Mouse (Mus musculus): ENCODE results near the gene St8sia1.

GRCm38 (mm10) chr6:142916271-142916941, 47.8 kb downstream of the St8sia1 start:
- TF ChIP-seq CTCF (IDR thresholded peaks at IDR 0.05; ENCODE audit: extremely low read depth, insufficient read depth, insufficient read length, insufficient replicate concordance) (no peak), POLR2A (IDR thresholded peaks at IDR 0.05; ENCODE audit: low read depth, low read length) (no peak)

All from spleen, adult 2 months (tissue).